Mouse (Mus musculus) cerebellum, adult (tissue): ENCODE data around the gene Epha2.

Experiments
- ATAC-seq: cut with Nextera tagmentation; 2 replicates; pipeline ENCODE4 v1.9.2; 2017; ENCODE audit warnings: mild to moderate bottlenecking, moderate library complexity, mixed read lengths; ENCODE audit not compliant: insufficient number of reproducible peaks, low FRiP score, low TSS enrichment

Epha2 gene

GRCm38 (mm10) chr4:141279327-141279726, 21.7 kb upstream of the Epha2 start:
- ATAC-seq, result no peak

GRCm38 (mm10) chr4:141279783-141280182, 21.3 kb upstream of the Epha2 start:
- no peak for ATAC-seq

GRCm38 (mm10) chr4:141280471-141280870, 20.6 kb upstream of the Epha2 start:
- no peak for ATAC-seq

DNA sequence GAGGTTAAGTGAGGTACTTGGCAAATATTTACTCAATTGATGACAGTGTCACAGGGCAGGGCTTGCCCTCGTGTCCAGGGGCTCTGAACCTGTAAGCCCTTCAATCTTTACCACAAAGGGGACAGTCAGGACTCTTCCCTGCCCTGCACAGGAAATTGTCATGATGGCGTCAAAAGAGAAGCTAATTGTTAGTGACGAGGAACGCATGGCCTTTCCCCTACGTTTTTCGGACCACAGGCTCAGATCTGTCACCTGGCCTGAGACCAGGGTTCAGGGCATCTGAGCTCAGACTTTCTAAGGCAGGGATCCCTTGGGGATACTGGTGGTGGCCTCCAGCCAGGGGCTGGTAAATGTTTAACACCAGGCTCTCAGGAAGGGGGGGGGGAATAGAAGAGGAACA, 19.9 kb upstream of the Epha2 start:
- ATAC-seq, result no peak

DNA sequence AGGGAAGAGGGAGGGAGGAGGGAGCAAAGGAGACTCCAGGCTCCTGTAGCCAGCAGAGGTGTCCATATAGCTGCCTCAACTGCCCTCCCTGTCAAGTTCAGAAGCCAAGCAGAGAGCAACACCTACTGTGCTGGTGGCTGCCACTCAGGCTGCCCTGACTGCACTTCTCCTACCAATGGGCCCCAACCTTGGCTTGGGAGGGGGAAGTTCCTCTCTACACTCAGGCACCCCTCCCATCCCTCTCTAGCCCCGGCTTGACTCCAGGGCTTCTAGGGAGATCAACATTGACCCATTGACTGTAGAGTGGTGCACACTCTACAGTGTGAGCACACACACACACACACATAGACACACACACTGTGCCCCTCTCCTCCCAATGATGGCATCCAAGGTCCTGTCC, 19.5 kb upstream of the Epha2 start:
- ATAC-seq, result no peak

DNA sequence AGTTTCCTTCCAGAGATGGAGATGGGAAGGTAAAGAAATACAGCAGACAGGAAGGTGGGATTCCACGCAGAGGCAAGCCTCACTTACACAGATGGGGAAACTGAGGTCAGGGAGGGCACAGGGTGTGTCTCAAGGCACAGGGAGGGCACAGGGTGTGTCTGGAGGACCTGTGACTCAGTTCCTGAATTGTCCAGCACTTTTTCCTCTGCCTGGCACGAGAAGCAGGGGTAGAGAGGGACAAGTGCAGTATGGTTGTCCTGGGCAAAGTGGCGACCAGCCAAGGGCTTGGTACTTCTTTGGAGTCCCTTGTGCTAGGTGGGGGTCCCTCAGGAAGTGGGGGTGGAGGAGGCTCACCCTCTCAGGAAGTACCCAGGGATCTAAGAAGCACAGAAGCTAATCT, 19.0 kb upstream of the Epha2 start:
- no peak for ATAC-seq

GRCm38 (mm10) chr4:141282623-141283022, 18.4 kb upstream of the Epha2 start:
- no peak for ATAC-seq

DNA sequence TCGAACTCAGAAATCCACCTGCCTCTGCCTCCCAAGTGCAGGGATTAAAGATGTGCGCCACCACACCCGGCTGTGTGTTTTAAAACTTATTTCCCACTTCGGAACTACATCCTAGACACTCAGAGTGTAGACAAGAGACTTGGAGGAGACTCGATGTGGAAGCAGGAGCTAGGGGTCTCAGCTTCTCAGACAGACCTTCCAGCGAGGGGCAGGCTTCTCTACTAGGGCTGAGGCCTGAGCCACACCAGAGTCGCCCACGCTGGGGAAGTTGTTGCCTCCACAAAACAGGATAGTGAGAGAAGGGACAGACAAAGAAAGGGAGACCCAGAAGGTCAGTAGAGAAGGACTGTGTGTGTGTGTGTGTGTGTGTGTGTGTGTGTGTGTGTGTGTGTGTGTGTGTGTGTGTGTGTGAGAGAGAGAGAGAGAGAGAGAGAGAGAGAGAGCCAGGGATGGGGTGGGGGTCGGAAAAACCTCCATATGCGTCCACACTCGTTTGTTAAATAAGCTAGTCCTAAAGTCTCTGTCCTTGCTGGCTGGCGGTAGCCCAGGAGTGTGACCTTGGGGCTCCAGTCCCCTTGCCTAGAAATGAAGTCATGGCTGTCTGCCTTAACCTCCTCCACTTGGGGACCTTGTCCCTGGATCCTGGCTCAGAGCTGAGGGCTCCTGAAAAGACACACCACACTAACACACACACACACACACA, 17.7 kb upstream of the Epha2 start:
- no peak for ATAC-seq

GRCm38 (mm10) chr4:141283879-141284411, 17.1 kb upstream of the Epha2 start:
- no peak for ATAC-seq

DNA sequence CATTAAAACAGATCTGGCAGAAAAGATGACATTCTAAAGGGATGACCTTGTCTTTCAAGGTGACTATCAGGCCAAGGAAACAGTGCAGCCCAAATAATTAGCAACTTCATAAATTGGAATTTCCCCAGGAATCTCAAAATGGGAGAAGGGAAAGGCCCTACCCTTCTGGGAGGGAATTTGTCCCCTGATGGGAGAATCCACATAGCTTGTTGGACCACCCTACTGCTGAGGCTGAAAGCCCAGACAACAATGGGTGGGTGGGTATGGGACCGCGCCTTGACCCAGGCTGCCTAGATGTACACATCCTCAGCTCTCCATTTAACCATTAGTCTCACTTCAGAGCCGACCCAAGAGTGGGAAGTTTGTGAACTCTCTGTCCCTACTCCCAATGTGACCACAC, 16.6 kb upstream of the Epha2 start:
- ATAC-seq, result no peak

- ATAC-seq, result no peak
Observed at GRCm38 (mm10) chr4:141285128-141285527, 15.9 kb upstream of the Epha2 start.

DNA sequence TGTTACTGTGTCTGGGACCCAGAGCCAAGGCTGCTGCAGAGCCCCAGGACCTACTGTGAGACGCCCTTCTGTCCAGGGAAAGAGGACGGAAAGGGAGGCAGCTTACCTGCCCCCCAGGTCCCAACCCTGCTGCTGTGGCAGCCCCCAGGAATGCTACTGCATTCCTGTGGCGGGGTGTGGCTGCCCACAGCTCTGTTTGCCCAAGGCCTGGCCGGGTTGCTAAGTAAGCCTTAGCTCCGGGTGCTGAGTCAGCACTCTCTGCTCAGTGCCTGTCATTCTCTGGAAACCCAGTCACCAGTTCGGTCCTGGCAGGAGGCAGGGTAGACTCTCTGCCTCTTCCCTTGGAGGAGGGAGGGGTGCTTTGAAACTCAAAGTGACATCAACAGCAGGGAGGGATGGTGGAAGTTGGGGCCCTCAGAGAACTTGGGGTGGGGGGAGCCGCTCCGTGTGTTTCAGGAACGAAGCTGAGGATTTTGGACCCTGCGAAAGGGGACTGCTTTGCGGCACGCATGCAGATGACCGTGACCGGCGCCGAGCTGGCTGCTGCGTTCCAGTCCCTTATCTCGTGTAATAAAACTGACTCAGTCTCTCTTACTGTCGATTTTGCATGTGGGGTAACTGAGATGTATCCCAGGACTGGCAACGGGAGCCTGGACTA, 14.1 kb upstream of the Epha2 start:
- no peak for ATAC-seq

GRCm38 (mm10) chr4:141287518-141288004, 13.5 kb upstream of the Epha2 start:
- no peak for ATAC-seq

GRCm38 (mm10) chr4:141288152-141288551, 12.9 kb upstream of the Epha2 start:
- ATAC-seq, result no peak

DNA sequence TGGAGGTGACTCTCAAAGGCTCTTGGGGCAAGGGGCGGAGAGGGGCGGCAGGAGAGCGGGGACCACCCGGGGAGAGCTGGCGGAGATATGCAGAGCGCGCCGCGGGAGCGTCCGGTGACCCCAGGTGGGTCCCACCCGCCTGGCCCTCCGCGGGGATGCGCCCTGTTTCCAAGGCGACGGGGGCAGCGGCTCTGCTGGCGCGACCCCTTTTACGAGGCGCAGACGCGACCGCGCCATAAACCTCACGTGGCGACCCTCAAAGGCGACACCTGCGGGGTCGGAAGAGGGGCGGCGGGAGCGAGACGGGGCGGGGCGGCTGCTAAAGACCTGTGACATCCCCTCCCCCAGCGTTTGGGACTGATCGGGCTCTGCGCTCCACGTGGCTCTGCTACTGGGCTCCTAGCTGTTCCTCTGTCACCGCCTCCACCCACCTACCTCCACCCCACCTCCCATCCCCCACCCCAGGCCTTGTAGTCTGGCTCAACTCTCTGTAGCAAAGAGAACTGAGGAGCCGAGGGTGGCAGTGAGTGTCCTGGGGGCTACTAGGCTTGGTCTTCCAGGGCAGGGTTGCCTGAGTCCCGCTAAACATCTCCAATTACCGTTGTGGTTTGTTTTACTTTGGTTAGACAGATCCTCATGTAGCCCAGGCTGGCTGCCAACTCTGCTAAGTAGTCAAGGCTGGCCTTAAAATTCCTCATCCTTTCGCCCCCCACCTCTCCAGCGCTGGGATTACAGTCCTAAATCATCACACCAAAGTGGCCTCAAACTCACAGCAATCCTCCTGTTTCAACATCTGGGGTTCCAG, 9.3 kb upstream of the Epha2 start:
- no peak for ATAC-seq

- no peak for ATAC-seq
Observed at GRCm38 (mm10) chr4:141295774-141296186, 5.3 kb upstream of the Epha2 start.

DNA sequence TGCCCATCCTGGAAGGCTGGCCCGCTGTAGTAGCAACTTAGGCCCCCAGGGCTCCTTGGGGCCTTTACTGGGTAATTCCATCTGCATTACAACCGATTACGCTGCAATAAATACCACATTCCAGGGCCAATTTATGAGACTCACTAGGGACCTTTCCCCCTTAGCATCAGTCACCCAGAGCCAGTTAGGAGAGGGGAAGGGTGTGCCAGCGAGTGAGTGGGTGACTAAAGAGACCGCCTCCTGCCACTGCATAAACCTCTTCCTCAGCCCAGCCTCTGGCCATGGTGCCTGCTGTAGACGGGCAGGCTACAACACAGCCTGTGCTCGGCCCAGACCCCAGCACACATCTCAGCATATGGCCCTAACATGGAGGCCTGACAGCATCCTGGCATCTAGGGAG, 3.1 kb upstream of the Epha2 start:
- ATAC-seq, result no peak

- no peak for ATAC-seq
Observed at GRCm38 (mm10) chr4:141299356-141299755, 1.7 kb upstream of the Epha2 start.

DNA sequence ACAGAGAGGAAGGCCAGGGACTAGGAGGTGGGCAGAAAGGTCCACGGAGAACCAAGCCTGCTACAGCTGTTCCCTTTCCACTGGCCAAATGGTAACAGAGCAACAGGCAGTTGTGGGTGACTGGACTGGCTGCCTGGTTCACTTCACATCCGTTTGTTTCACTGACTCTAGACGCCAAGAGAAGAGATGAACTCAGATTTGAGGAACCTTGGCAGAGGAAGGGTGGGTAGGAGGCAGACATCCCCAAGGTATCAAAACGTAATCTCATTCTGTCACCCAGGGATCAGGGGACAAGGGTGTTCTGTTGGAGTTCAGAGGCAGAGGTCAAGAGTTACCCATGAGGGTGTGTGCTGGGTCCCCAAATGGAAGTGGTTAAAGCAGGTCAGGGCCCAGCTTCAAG, 844 bp upstream of the Epha2 start:
- no peak for ATAC-seq

DNA sequence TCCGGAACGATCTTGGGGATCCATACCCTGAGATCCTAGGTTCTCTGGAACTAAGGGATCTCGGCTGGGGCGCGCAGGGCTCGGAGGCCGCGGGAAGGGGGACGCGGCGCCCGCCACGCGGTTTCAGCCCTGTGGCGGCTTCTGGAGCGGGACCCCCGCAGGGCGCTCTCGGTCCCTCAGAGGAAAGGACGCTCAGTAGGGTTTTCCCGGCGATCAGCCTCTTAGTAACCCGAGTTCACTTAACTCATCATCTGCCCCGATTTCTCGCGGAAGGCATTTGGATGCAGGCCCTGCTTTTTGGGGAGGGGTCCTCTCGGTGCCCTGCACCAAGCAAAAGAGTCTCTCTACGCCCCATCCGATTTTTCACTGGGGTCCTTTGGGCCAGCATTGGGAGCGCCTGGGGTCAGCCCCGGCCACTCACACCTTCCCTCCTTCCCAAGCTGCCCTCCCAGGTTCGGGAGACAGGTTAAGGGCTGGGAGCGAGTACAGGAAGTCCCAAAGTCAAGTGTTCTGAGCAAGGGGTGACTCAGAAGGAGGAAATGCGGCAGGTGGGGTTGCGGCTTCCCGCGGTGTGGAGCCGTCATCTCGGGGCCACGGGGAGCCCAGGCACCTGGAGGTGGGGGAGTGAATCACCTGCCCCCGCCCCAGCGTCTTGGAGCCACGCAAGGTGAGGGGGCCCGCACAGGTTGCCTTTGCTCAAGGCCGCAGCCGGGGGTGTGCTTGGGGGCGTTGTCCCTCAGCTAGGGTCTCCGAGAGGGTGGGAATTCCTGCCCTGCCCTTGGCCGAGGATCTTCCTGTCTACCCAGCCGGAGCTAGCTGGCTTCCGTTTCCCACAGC, 769 bp downstream of the Epha2 start:
- ATAC-seq, result no peak
